Comparison of ENCODE assay signal across 1 mouse cellular context in the genomic region with DNA sequence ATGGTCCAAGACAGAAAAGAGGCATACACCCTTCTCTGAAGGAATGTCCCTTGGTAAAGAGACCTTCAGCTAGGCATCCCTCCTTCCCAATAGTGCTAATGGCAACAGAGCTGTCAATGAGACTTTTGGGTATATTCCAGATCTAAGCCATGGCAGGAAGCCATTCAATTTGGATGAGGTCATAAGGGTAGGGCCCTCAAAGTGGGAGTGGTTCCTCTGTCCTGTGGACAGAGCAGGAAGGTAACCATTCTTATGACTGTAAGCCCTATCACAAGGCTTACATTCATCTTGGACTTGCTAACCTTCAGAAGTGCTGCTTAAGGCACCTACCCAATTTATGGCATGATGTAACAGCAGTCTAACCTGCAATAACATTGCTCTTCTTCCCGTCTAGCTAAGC.
TF ChIP-seq lines count a peak whose summit lies in the region.

No protein-coding gene starts in this region.

TF ChIP-seq in CH12.LX, 34 proteins besides CTCF, POLR2A, EP300 and RAD21:
- TF ChIP-seq POLR2AphosphoS2 (IDR thresholded peaks at IDR 0.05; ENCODE audit: low read depth, low read length) (0 out of 2 replicates have a peak, but pooled peaks have one; percentile 16), UBTF (IDR thresholded peaks at IDR 0.05; ENCODE audit: low read depth, low read length) (no peak)
